Mouse (Mus musculus): ENCODE results near the gene Eef1akmt1. TPM values are rescaled to one million over a fixed set of nuclear protein-coding genes. Genes with fewer than 3 reads are reported as not detected.

Eef1akmt1 gene
- polyA plus RNA-seq, 1 experiment: 30.7 TPM

DNA sequence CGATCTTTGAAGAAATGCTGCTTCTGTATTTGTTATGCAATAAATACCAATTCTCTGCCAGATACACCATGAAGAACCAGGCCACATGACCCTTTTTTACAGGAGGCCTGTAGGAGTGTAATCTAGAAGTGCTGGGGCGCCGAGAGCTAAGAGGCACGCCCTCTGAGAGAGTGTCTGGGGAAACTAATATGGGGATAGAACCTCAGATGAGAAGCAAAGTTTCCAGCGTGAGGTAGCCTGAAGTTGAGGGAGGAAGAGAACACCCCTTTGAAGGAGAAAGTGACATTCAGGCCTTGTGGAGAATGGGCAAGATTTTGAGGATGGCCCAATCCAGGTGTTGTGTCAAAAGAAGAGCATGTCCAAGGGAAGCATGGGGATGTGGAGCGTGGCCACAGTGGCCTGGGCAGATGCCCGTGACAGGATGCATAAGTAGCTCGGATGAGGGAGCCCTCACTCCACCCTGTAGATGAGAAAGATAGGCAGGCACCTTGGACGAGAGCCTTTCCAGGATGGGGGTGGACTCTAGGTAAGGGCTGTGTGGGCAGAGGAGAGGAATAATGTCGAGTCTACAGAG, 45.3 kb downstream of the Eef1akmt1 start:
- Histone ChIP-seq H3K27ac (ENCODE audit: insufficient read depth, low read depth, low read length) (no peak overlapping the region), H3K4me1 (ENCODE audit: control insufficient read depth, insufficient read depth, low read length) (peaks cover 3% of the 10 kb centered on the region), H3K4me3 (ENCODE audit: insufficient read depth, low read length) (peak overlapping the region; percentile 76)
- TF ChIP-seq CTCF (IDR thresholded peaks at IDR 0.05; ENCODE audit: low read depth, low read length) (no peak), POLR2A (IDR thresholded peaks at IDR 0.05; ENCODE audit: borderline replicate concordance, low read depth, low read length) (no peak)

DNA sequence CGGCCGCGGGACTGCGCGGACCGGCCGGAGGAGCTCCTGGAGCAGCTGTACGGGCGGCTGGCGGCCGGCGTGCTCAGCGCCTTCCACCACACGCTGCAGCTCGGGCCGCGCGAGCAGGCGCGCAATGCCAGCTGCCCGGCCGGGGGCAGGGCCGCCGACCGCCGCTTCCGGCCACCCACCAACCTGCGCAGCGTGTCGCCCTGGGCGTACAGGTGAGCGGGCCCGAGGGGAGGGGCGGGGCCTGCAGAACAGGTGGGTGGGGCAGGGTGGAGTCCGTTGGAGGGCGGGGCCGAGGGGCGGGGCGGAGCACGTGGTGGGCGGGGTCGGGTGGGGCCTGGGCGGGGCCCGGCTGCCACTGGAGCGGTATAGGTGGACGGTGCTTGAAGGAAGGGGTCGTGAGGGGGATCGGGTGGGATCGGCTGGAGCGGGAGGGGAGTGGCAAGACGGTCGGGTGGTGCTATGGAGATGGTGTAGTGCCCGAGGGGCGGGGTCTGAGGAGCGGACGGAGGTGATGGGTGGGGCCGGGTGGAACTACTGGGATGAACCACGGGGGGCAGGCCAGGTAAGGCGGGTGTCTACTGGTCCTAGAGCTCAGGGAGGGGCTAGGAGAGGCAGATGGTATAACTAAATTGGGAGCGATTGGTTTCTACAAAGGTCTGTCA, 45.9 kb downstream of the Eef1akmt1 start:
- Histone ChIP-seq H3K4me1 (ENCODE audit: control insufficient read depth, insufficient read depth, low read length) (peaks cover 3% of the 10 kb centered on the region), H3K4me3 (ENCODE audit: insufficient read depth, low read length) (peak overlapping the region; percentile 76), H3K27ac (ENCODE audit: insufficient read depth, low read depth, low read length) (no peak overlapping the region)
- TF ChIP-seq CTCF (IDR thresholded peaks at IDR 0.05; ENCODE audit: low read depth, low read length): no peak
- TF ChIP-seq POLR2A (IDR thresholded peaks at IDR 0.05; ENCODE audit: borderline replicate concordance, low read depth, low read length): no peak

DNA sequence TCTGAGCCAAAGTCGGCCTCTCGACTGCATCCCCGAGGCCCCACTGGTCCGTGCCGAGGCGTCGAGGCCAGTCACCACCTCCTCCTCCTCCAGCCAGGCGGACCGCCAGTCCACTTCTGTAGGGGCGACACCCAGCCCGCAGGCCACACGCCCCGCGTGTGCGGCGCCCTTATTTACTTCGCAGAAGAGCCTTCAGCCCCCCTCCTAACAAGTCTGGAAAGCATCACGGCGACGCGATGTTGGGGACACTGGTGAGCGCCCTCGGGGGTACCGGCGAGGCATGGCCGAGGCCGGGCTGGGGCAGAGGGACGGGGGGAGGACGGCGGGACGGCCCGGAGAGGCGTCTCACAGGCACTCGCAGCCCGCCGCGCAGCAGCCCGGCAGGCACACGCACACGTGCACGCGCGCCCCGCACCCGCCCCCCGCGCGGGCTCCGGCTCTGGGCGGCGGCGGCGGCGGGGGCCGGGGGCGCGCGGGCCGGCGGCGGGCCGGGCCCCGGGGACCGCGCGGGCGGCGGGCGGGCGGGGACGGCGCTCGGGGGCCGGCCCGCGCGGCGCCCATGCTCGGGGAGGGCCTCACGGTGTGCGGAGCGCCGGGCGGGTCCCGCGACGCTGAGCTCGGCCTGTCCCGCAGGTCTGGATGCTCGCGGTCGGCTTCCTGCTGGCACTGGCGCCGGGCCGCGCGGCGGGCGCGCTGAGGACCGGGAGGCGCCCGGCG, 46.6 kb downstream of the Eef1akmt1 start, which contains the start of gene Il17d:
TSS of gene Il17d (plus strand) at position 107 of the 717 bp plus-strand sequence.
- TF ChIP-seq CTCF (IDR thresholded peaks at IDR 0.05; ENCODE audit: low read depth, low read length) (no peak), POLR2A (IDR thresholded peaks at IDR 0.05; ENCODE audit: borderline replicate concordance, low read depth, low read length) (no peak)
- H3K27ac ChIP-seq (ENCODE audit: insufficient read depth, low read depth, low read length): no peak within 1 kb of the TSS
- H3K4me3 ChIP-seq (ENCODE audit: insufficient read depth, low read length): peak within 1 kb of the TSS; percentile 76
- H3K4me1 ChIP-seq (ENCODE audit: control insufficient read depth, insufficient read depth, low read length): peaks cover 3% of the 10 kb centered on the region

DNA sequence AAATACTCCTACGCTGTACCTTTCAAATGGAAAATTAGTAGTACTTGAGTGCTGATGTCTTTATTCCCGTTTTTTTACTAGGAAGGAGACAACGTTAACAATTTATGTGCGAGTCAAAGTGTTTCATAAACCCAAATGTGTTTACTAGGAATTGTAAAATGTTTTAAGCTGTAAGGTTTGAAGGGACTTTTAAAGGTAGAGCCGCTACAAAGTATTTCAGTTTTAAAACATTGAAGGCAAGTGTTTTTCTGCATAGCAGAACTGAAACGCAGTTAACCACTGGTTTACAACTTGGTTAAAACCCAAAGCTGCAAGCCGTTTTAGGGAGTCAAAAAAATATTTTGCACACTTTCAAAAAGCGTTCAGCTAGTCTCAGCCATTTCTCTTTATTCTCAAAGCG, 47.6 kb downstream of the Eef1akmt1 start:
- TF ChIP-seq CTCF (IDR thresholded peaks at IDR 0.05; ENCODE audit: low read depth, low read length) (no peak), POLR2A (IDR thresholded peaks at IDR 0.05; ENCODE audit: borderline replicate concordance, low read depth, low read length) (no peak)
- no peak overlapping the region for H3K27ac ChIP-seq (ENCODE audit: insufficient read depth, low read depth, low read length)
- no peak overlapping the region for H3K4me3 ChIP-seq (ENCODE audit: insufficient read depth, low read length)
- peaks cover 3% of the 10 kb centered on the region for H3K4me1 ChIP-seq (ENCODE audit: control insufficient read depth, insufficient read depth, low read length)

DNA sequence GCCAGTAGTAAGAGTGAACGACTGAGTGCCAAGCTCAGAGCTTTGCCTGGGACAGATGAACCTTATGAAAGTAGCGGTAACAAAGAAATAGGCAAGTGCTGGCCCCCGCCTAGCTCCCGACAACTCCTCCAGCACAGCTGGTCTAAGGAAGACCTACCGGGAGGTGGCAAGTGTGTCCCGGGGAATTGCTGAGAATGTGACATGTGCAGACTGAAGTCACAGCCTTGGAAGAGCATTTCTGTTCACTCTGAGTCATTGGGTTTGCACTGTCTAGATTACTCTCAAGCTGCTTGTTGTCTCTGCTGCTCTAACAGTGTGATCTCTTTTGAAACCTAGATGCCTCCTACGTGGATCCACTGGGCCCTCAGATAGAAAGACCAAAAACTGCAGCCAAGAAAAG, 54.4 kb downstream of the Eef1akmt1 start:
- H3K4me3 ChIP-seq (ENCODE audit: insufficient read depth, low read length): no peak overlapping the region
- H3K4me1 ChIP-seq (ENCODE audit: control insufficient read depth, insufficient read depth, low read length): no peaks in the 10 kb centered on the region
- TF ChIP-seq POLR2A (IDR thresholded peaks at IDR 0.05; ENCODE audit: borderline replicate concordance, low read depth, low read length): no peak
- no peak for TF ChIP-seq CTCF (IDR thresholded peaks at IDR 0.05; ENCODE audit: low read depth, low read length)
- H3K27ac ChIP-seq (ENCODE audit: insufficient read depth, low read depth, low read length): no peak overlapping the region

DNA sequence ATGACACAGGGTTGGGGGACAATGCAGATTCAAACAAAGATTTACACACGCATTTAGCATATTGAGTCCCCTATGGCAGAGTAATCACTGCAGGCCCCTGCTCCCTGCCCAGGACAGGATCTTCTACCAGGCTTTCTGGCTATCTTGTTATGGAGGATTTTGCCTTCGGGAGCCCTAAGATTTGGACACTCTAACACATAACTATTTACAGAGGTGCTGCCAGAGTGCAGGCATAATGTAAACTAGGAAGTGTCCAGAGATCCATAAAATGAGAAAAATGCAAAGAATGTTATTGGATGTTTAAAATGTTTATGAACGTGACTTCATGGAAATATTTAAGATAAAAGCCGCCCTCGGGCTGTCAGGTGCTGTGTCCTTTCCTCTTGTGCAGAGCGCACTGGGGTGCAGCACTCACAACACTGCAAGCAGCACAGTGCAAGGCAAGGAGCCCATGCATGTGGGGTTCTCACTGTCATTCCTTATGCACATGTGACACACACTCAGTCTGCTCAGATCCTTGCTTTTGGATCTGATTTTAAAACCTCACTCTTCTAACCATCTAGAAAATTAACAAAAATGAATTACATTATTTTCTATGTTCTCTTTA, 56.2 kb downstream of the Eef1akmt1 start:
- Histone ChIP-seq H3K4me1 (ENCODE audit: control insufficient read depth, insufficient read depth, low read length) (no peaks in the 10 kb centered on the region), H3K27ac (ENCODE audit: insufficient read depth, low read depth, low read length) (no peak overlapping the region), H3K4me3 (ENCODE audit: insufficient read depth, low read length) (no peak overlapping the region)
- TF ChIP-seq CTCF (IDR thresholded peaks at IDR 0.05; ENCODE audit: low read depth, low read length): no peak
- no peak for TF ChIP-seq POLR2A (IDR thresholded peaks at IDR 0.05; ENCODE audit: borderline replicate concordance, low read depth, low read length)

DNA sequence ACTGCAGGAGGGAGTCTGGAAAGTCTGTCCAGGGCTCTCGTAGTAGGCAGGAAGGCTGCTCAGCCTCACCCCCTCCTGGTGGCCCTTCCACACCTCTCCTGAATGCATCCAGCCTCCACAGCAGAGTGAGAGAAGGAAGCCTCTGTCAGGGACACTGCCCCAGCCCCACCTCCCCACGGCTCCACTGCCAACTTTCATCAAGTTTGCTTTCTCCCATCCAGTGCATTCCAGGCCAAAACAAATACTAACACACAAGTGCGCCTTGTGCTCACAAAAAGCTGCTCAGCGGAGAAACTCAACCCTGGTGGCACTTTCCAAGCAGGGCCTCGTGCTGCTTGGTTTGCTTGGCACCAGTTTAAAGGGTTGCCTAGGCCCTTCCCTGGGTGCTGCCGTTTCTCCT, 61.9 kb downstream of the Eef1akmt1 start:
- TF ChIP-seq POLR2A (IDR thresholded peaks at IDR 0.05; ENCODE audit: borderline replicate concordance, low read depth, low read length): no peak
- no peak for TF ChIP-seq CTCF (IDR thresholded peaks at IDR 0.05; ENCODE audit: low read depth, low read length)
- Histone ChIP-seq H3K4me3 (ENCODE audit: insufficient read depth, low read length) (no peak overlapping the region), H3K4me1 (ENCODE audit: control insufficient read depth, insufficient read depth, low read length) (peaks cover 2% of the 10 kb centered on the region; the same call in 1 of the 2 replicates), H3K27ac (ENCODE audit: insufficient read depth, low read depth, low read length) (no peak overlapping the region)

DNA sequence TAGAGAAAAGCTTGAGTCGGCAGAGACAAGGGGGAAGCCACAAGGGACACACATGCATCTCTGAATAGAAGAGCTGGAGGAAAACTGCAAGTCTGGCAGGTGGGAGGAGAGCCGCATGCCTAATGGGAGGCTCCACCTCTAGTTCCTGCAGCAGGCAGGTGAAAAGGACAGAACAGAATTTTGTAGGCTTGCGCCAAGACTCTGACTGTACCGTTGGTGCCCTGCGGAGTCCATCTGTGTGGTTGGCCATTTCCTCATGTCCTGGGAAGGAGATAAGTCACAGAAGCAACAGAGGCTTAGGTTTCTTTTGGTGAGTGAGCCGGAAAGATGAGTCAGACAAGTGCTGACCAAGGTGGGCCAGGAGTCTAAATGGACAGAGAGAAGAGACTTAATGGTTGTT, 67.7 kb downstream of the Eef1akmt1 start:
- no peak overlapping the region for H3K4me3 ChIP-seq (ENCODE audit: insufficient read depth, low read length)
- no peaks in the 10 kb centered on the region for H3K4me1 ChIP-seq (ENCODE audit: control insufficient read depth, insufficient read depth, low read length)
- no peak overlapping the region for H3K27ac ChIP-seq (ENCODE audit: insufficient read depth, low read depth, low read length)
- TF ChIP-seq CTCF (IDR thresholded peaks at IDR 0.05; ENCODE audit: low read depth, low read length) (no peak), POLR2A (IDR thresholded peaks at IDR 0.05; ENCODE audit: borderline replicate concordance, low read depth, low read length) (no peak)

Other genes with a start within 250 kb of the Eef1akmt1 start
- 48.8 and 51.1 TPM in 2 replicates for gene Cryl1, start 173.1 kb downstream of the Eef1akmt1 start, polyA plus RNA-seq (2012; ENCODE audit: insufficient read depth, insufficient read length, missing spikeins)
- gene Ift88, start 147.6 kb downstream of the Eef1akmt1 start, polyA plus RNA-seq (2012; ENCODE audit: insufficient read depth, insufficient read length, missing spikeins): 7.8 and 10.2 TPM in 2 replicates
- not detected in 2 replicates for gene Il17d, start 46.8 kb downstream of the Eef1akmt1 start, polyA plus RNA-seq (2012; ENCODE audit: insufficient read depth, insufficient read length, missing spikeins)
- 8.8 and 8.9 TPM in 2 replicates for gene Xpo4, start 93.8 kb upstream of the Eef1akmt1 start, polyA plus RNA-seq (2012; ENCODE audit: insufficient read depth, insufficient read length, missing spikeins)
- gene Gm49361, start 174.5 kb upstream of the Eef1akmt1 start, polyA plus RNA-seq (2012; ENCODE audit: insufficient read depth, insufficient read length, missing spikeins): not detected in 2 replicates
- 22.4 and 27.6 TPM in 2 replicates for gene Lats2, start 186.8 kb upstream of the Eef1akmt1 start, polyA plus RNA-seq (2012; ENCODE audit: insufficient read depth, insufficient read length, missing spikeins)
- 13.7 and 76.3 TPM in 2 replicates for gene Sap18, start 226.6 kb upstream of the Eef1akmt1 start, polyA plus RNA-seq (2012; ENCODE audit: insufficient read depth, insufficient read length, missing spikeins)

Measured in bone marrow macrophage, adult 2 months (primary cell).